ENCODE assay signal across 37 mouse cellular contexts in the genomic region with DNA sequence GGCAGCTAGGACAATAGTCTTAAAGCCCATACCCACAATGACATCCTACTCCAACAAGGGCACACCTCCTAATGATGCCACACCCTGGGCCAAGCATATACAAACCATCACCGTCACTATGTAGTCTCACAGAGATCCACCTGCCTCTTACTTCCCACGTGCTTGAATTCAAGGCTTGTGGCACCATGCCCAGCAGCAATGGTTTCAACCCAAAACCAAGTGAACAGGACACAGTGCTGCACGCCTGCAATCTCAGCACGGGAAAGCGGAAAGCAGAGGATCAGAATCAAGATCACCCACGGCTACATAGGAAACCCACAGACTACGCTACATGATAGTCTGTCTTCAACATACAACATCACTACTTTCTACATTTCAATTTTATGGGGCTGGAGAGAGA. TPM values are rescaled to one million over a fixed set of nuclear protein-coding genes. Genes with fewer than 3 reads are reported as not detected.
"Had no signal": no experiment of that assay in that cellular context is flagged by ENCODE, and none has a peak within 500 bp of the region (broad histone marks: within the 10 kb centered on the region; RNA-seq: fewer than 3 reads in every experiment).

No protein-coding gene starts in this region.

- H3K27me3 ChIP-seq: heart, embryonic 12.5 days; heart, embryonic 13.5 days; heart, embryonic 15.5 days; hindbrain, embryonic 12.5 days; hindbrain, embryonic 13.5 days; hindbrain, embryonic 15.5 days; intestine, embryonic 15.5 days; kidney, embryonic 15.5 days had no signal

- H3K4me1 ChIP-seq: heart, embryonic 12.5 days; heart, embryonic 13.5 days; heart, embryonic 15.5 days; hindbrain, embryonic 10.5 days; hindbrain, embryonic 12.5 days; hindbrain, embryonic 13.5 days; hindbrain, embryonic 15.5 days; intestine, embryonic 15.5 days; kidney, embryonic 15.5 days had no signal

- H3K9me3 ChIP-seq: heart, embryonic 12.5 days; heart, embryonic 13.5 days; heart, embryonic 15.5 days; hindbrain, embryonic 10.5 days; hindbrain, embryonic 12.5 days; hindbrain, embryonic 13.5 days; hindbrain, embryonic 15.5 days; intestine, embryonic 15.5 days; kidney, embryonic 15.5 days had no signal

- DNase-seq: heart, postnatal 14 days; heart, postnatal 4 days; kidney, adult 11 months; kidney, adult 18-20 months; kidney, adult 2 months; kidney, adult 9 months; kidney, postnatal 10 days; kidney, postnatal 14 days; kidney, postnatal 25 days; kidney, postnatal 36 days; kidney, postnatal 4 days; layer of hippocampus, adult 9-11 months; layer of hippocampus, postnatal 36 days had no signal

- H3K4me3 ChIP-seq: heart, embryonic 12.5 days; heart, embryonic 13.5 days; heart, embryonic 15.5 days; hindbrain, embryonic 10.5 days; hindbrain, embryonic 12.5 days; hindbrain, embryonic 13.5 days; hindbrain, embryonic 15.5 days; intestine, embryonic 15.5 days; kidney, embryonic 15.5 days; layer of hippocampus, adult 2 months; left cerebral cortex, adult 2 months had no signal

- ATAC-seq: hindbrain, embryonic 16.5 days; hindbrain, postnatal 0 days; inflammation-experienced regulatory T-cells, adult 6 months; intestine, embryonic 15.5 days; intestine, embryonic 16.5 days; intestine, postnatal 0 days had no signal

- H3K27ac ChIP-seq: heart, embryonic 13.5 days; heart, embryonic 15.5 days; hindbrain, embryonic 10.5 days; hindbrain, embryonic 12.5 days; hindbrain, embryonic 13.5 days; hindbrain, embryonic 14.5 days; hindbrain, embryonic 15.5 days; hindbrain, postnatal 0 days; intestine, embryonic 15.5 days; kidney, embryonic 15.5 days; kidney, postnatal 0 days; layer of hippocampus, adult 2 months; left cerebral cortex, adult 2 months had no signal

RNA-seq across cellular contexts. Expression of gene Klb, which starts 39.9 kb away (rescaled TPM):
- total RNA-seq: hematopoietic stem cell, adult 5-6 weeks; hindbrain, postnatal 0 days had no signal
- polyA plus RNA-seq: heart, embryonic 14.5 days; heart, embryonic 15.5 days; heart, embryonic 16.5 days; heart, postnatal 0 days; hindbrain, embryonic 10.5 days; hindbrain, embryonic 11.5 days; hindbrain, embryonic 12.5 days; inflammation-experienced regulatory T-cells, adult 6 months; kidney, embryonic 14.5 days had no signal
